Mouse (Mus musculus) olfactory bulb, adult 2 months (tissue): ENCODE results near the gene Pth2.

Experiments
- CTCF ChIP-seq: fragments of 200-500 bp; IDR thresholded peaks from 2 replicates; pipeline ENCODE4 v1.5.1; 2012; ENCODE audit warnings: low read depth, mild to moderate bottlenecking, low read length, moderate library complexity; ENCODE audit not compliant: insufficient read depth
- POLR2A ChIP-seq: fragments of 200-500 bp; IDR thresholded peaks from 2 replicates; pipeline ENCODE4 v1.6.1; 2012; ENCODE audit warnings: mild to moderate bottlenecking, low read depth, low read length, moderate library complexity; ENCODE audit not compliant: insufficient read depth

DNA sequence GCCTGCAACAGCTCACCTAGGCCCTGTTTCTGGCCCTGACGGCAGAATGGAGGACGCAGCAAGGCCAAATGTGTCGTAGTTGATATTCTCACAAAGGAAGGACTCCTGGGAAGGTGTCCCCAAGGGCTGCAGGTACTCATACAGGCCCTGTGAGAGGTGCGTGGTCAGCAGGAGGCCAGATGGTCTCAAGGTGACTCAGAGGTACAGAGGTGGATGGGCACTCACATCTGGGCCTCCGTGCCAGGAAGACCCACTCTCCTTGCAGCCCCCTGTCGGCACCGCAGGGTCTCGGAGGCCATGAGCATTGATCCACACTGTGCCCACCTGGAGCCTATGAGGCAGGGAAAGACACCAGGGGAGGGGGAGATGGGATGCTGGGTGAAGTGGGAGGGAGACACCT, 35.3 kb upstream of the Pth2 start:
- TF ChIP-seq CTCF, result no peak
- no peak for TF ChIP-seq POLR2A
